Mouse (Mus musculus): Measurements from ENCODE around the gene Ceacam18. TPM values are rescaled to one million over a fixed set of nuclear protein-coding genes. Genes with fewer than 3 reads are reported as not detected.
"Not testable (repeated sequence)": the region's sequence is repeated elsewhere in the genome, so short reads cannot be mapped to it uniquely, and the experiment has no call there.

Gene Ceacam18
- total and polyA plus RNA-seq, 2 experiments from 2014 or later: not detected

- Histone ChIP-seq H3K4me3 (ENCODE audit: low read depth, low read length) (no peak overlapping the region), H3K9ac (replicated peaks; ENCODE audit: low read depth, low read length) (no peak overlapping the region), H3K27ac (ENCODE audit: low read depth) (no peak overlapping the region), H3K4me1 (ENCODE audit: control insufficient read depth, insufficient read depth) (no peaks in the 10 kb centered on the region), H3K27me3 (ENCODE audit: control insufficient read depth, insufficient read depth, low read length) (no peaks in the 10 kb centered on the region), H3K36me3 (replicated peaks; ENCODE audit: control insufficient read depth, insufficient read depth, low read length) (no peaks in the 10 kb centered on the region), H3K9me3 (replicated peaks; ENCODE audit: control insufficient read depth, low read length) (0 out of 2 replicates have a peak, but pooled peaks cover 5% of the 10 kb centered on the region), H3K4me2 (ENCODE audit: low read depth, low read length) (no peak overlapping the region)
- ATAC-seq (ENCODE audit: insufficient read depth, low read depth): no peak
- 78% methylated on average over 6 of the region's 6 CpGs for WGBS
- TF ChIP-seq CTCF (IDR thresholded peaks at IDR 0.05; ENCODE audit: low read depth) (no peak), EP300 (IDR thresholded peaks at IDR 0.05; ENCODE audit: low read depth) (no peak)
- DNase-seq (ENCODE audit: low spot score): no peak
Measured at GRCm38 (mm10) chr7:43652683-43653082, 18.2 kb downstream of the Ceacam18 start.

GRCm38 (mm10) chr7:43654519-43654918 lies 20.0 kb downstream of the Ceacam18 start:
- H3K36me3 ChIP-seq (replicated peaks; ENCODE audit: control insufficient read depth, insufficient read depth, low read length): no peaks in the 10 kb centered on the region
- H3K9ac ChIP-seq (replicated peaks; ENCODE audit: low read depth, low read length): no peak overlapping the region
- no peak overlapping the region for H3K4me3 ChIP-seq (ENCODE audit: low read depth, low read length)
- H3K27me3 ChIP-seq (ENCODE audit: control insufficient read depth, insufficient read depth, low read length): no peaks in the 10 kb centered on the region
- DNase-seq (ENCODE audit: low spot score) (no peak), ATAC-seq (ENCODE audit: insufficient read depth, low read depth) (no peak)
- no peak for TF ChIP-seq CTCF (IDR thresholded peaks at IDR 0.05; ENCODE audit: low read depth)
- TF ChIP-seq EP300 (IDR thresholded peaks at IDR 0.05; ENCODE audit: low read depth): no peak
- H3K9me3 ChIP-seq (replicated peaks; ENCODE audit: control insufficient read depth, low read length): 0 out of 2 replicates have a peak, but pooled peaks cover 5% of the 10 kb centered on the region
- no peak overlapping the region for H3K27ac ChIP-seq (ENCODE audit: low read depth)
- H3K4me1 ChIP-seq (ENCODE audit: control insufficient read depth, insufficient read depth): no peaks in the 10 kb centered on the region
- no peak overlapping the region for H3K4me2 ChIP-seq (ENCODE audit: low read depth, low read length)
- 57% methylated on average over 3 of the region's 3 CpGs for WGBS

GRCm38 (mm10) chr7:43656232-43656631 lies 21.7 kb downstream of the Ceacam18 start:
- Histone ChIP-seq H3K4me3 (ENCODE audit: low read depth, low read length) (no peak overlapping the region), H3K9me3 (replicated peaks; ENCODE audit: control insufficient read depth, low read length) (0 out of 2 replicates have a peak, but pooled peaks cover 5% of the 10 kb centered on the region), H3K9ac (replicated peaks; ENCODE audit: low read depth, low read length) (no peak overlapping the region), H3K27ac (ENCODE audit: low read depth) (no peak overlapping the region), H3K36me3 (replicated peaks; ENCODE audit: control insufficient read depth, insufficient read depth, low read length) (no peaks in the 10 kb centered on the region), H3K4me1 (ENCODE audit: control insufficient read depth, insufficient read depth) (no peaks in the 10 kb centered on the region), H3K27me3 (ENCODE audit: control insufficient read depth, insufficient read depth, low read length) (no peaks in the 10 kb centered on the region), H3K4me2 (ENCODE audit: low read depth, low read length) (no peak overlapping the region)
- 27% methylated on average over 6 of the region's 6 CpGs for WGBS
- no peak for ATAC-seq (ENCODE audit: insufficient read depth, low read depth)
- TF ChIP-seq EP300 (IDR thresholded peaks at IDR 0.05; ENCODE audit: low read depth) (no peak), CTCF (IDR thresholded peaks at IDR 0.05; ENCODE audit: low read depth) (no peak)
- no peak for DNase-seq (ENCODE audit: low spot score)

GRCm38 (mm10) chr7:43660002-43660401 lies 25.5 kb downstream of the Ceacam18 start, which contains the start of gene Siglece:
Siglece (minus strand) TSS chr7:43660161.
- no peak within 1 kb of the TSS for H3K4me2 ChIP-seq (ENCODE audit: low read depth, low read length)
- H3K27ac ChIP-seq (ENCODE audit: low read depth): no peak within 1 kb of the TSS
- no peak for DNase-seq (ENCODE audit: low spot score)
- WGBS: 65% methylated on average over 1 of the region's 1 CpGs
- no peak within 1 kb of the TSS for H3K9ac ChIP-seq (replicated peaks; ENCODE audit: low read depth, low read length)
- no peak for ATAC-seq (ENCODE audit: insufficient read depth, low read depth)
- no peaks in the 10 kb centered on the region for H3K4me1 ChIP-seq (ENCODE audit: control insufficient read depth, insufficient read depth)
- no peaks in the 10 kb centered on the region for H3K36me3 ChIP-seq (replicated peaks; ENCODE audit: control insufficient read depth, insufficient read depth, low read length)
- no peak for TF ChIP-seq CTCF (IDR thresholded peaks at IDR 0.05; ENCODE audit: low read depth)
- TF ChIP-seq EP300 (IDR thresholded peaks at IDR 0.05; ENCODE audit: low read depth): no peak
- H3K27me3 ChIP-seq (ENCODE audit: control insufficient read depth, insufficient read depth, low read length): no peaks in the 10 kb centered on the region
- H3K9me3 ChIP-seq (replicated peaks; ENCODE audit: control insufficient read depth, low read length): no peaks in the 10 kb centered on the region
- no peak within 1 kb of the TSS for H3K4me3 ChIP-seq (ENCODE audit: low read depth, low read length)

GRCm38 (mm10) chr7:43662804-43663203 lies 28.3 kb downstream of the Ceacam18 start:
- no peak for TF ChIP-seq CTCF (IDR thresholded peaks at IDR 0.05; ENCODE audit: low read depth)
- TF ChIP-seq EP300 (IDR thresholded peaks at IDR 0.05; ENCODE audit: low read depth): no peak
- Histone ChIP-seq H3K9me3 (replicated peaks; ENCODE audit: control insufficient read depth, low read length) (no peaks in the 10 kb centered on the region), H3K27ac (ENCODE audit: low read depth) (no peak overlapping the region), H3K9ac (replicated peaks; ENCODE audit: low read depth, low read length) (no peak overlapping the region), H3K4me1 (ENCODE audit: control insufficient read depth, insufficient read depth) (no peaks in the 10 kb centered on the region), H3K4me2 (ENCODE audit: low read depth, low read length) (no peak overlapping the region), H3K4me3 (ENCODE audit: low read depth, low read length) (no peak overlapping the region), H3K27me3 (ENCODE audit: control insufficient read depth, insufficient read depth, low read length) (no peaks in the 10 kb centered on the region), H3K36me3 (replicated peaks; ENCODE audit: control insufficient read depth, insufficient read depth, low read length) (no peaks in the 10 kb centered on the region)
- no peak for ATAC-seq (ENCODE audit: insufficient read depth, low read depth)
- DNase-seq (ENCODE audit: low spot score): no peak
- 59% methylated on average over 1 of the region's 1 CpGs for WGBS

- not testable (repeated sequence) for H3K4me2 ChIP-seq (ENCODE audit: low read depth, low read length); DNase-seq (ENCODE audit: low spot score); H3K36me3 ChIP-seq (replicated peaks; ENCODE audit: control insufficient read depth, insufficient read depth, low read length); H3K9me3 ChIP-seq (replicated peaks; ENCODE audit: control insufficient read depth, low read length); H3K4me1 ChIP-seq (ENCODE audit: control insufficient read depth, insufficient read depth); H3K9ac ChIP-seq (replicated peaks; ENCODE audit: low read depth, low read length); H3K27ac ChIP-seq (ENCODE audit: low read depth); H3K4me3 ChIP-seq (ENCODE audit: low read depth, low read length); ATAC-seq (ENCODE audit: insufficient read depth, low read depth); H3K27me3 ChIP-seq (ENCODE audit: control insufficient read depth, insufficient read depth, low read length)
- 72% methylated on average over 4 of the region's 4 CpGs for WGBS
Measured at GRCm38 (mm10) chr7:43667221-43667620, 32.7 kb downstream of the Ceacam18 start.
